Comparison of ENCODE assay signal across 8 mouse cellular contexts in genomic region chr1:138618012-138618354, GRCm38 (mm10). TPM values are rescaled to one million over a fixed set of nuclear protein-coding genes. Genes with fewer than 3 reads are reported as not detected.
A peak's percentile ranks its signal among the peaks of the same experiment; 100 is the strongest.
DNase-seq lines count a peak whose midpoint lies in the region; ATAC-seq and TF ChIP-seq lines count a peak whose summit lies in the region.

No protein-coding gene starts in this region.

- no peaks in the 10 kb centered on the region for H3K9me3 ChIP-seq in embryonic facial prominence, embryonic 15.5 days (replicated peaks)
- no peaks in the 10 kb centered on the region for H3K9me3 ChIP-seq in kidney, embryonic 14.5 days (ENCODE audit: control insufficient read depth, low read length)
- H3K9me3 ChIP-seq in limb, embryonic 14.5 days (ENCODE audit: control insufficient read depth, low read length): no peaks in the 10 kb centered on the region
- no peaks in the 10 kb centered on the region for H3K9me3 ChIP-seq in midbrain, embryonic 16.5 days (replicated peaks; ENCODE audit: control insufficient read depth, low read length, poor library complexity, severe bottlenecking)

- WGBS in embryonic facial prominence, embryonic 15.5 days: under 1% methylated on average over 11 of the region's 11 CpGs
- 3% methylated on average over 11 of the region's 11 CpGs for WGBS in kidney, embryonic 14.5 days
- WGBS in limb, embryonic 14.5 days: under 1% methylated on average over 11 of the region's 11 CpGs
- 0% methylated on average over 11 of the region's 11 CpGs for WGBS in midbrain, embryonic 16.5 days
- 1% methylated on average over 11 of the region's 11 CpGs for WGBS in spleen, adult 2 months

- H3K36me3 ChIP-seq in embryonic facial prominence, embryonic 15.5 days: no peaks in the 10 kb centered on the region
- H3K36me3 ChIP-seq in kidney, embryonic 14.5 days (ENCODE audit: control insufficient read depth, insufficient read depth, low read length): no peaks in the 10 kb centered on the region
- no peaks in the 10 kb centered on the region for H3K36me3 ChIP-seq in limb, embryonic 14.5 days (ENCODE audit: control insufficient read depth, insufficient read depth, low read length)
- H3K36me3 ChIP-seq in midbrain, embryonic 16.5 days (ENCODE audit: control insufficient read depth, insufficient read depth, low read length): no peaks in the 10 kb centered on the region
- H3K36me3 ChIP-seq in spleen, adult 2 months (ENCODE audit: control insufficient read depth, insufficient read depth, low read length): no peaks in the 10 kb centered on the region; the same call in 1 of the 2 replicates

- no peaks in the 10 kb centered on the region for H3K27me3 ChIP-seq in embryonic facial prominence, embryonic 15.5 days
- H3K27me3 ChIP-seq in kidney, embryonic 14.5 days (ENCODE audit: control insufficient read depth, insufficient read depth, low read length): no peaks in the 10 kb centered on the region
- H3K27me3 ChIP-seq in limb, embryonic 14.5 days (ENCODE audit: control insufficient read depth, insufficient read depth, low read length): no peaks in the 10 kb centered on the region
- H3K27me3 ChIP-seq in midbrain, embryonic 16.5 days (ENCODE audit: control insufficient read depth, insufficient read depth, low read depth, low read length): no peaks in the 10 kb centered on the region
- H3K27me3 ChIP-seq in spleen, adult 2 months (ENCODE audit: control insufficient read depth, insufficient read depth, low read length): no peaks in the 10 kb centered on the region

- peaks cover 37% of the 10 kb centered on the region for H3K4me1 ChIP-seq in bone marrow macrophage, adult 2 months (ENCODE audit: control insufficient read depth, insufficient read depth, low read length)
- H3K4me1 ChIP-seq in embryonic facial prominence, embryonic 15.5 days: peaks cover 18% of the 10 kb centered on the region
- 0 out of 2 replicates have a peak, but pooled peaks cover 8% of the 10 kb centered on the region for H3K4me1 ChIP-seq in kidney, embryonic 14.5 days (ENCODE audit: control insufficient read depth, insufficient read depth, low read length)
- peaks cover 8% of the 10 kb centered on the region for H3K4me1 ChIP-seq in limb, embryonic 14.5 days (ENCODE audit: control insufficient read depth, insufficient read depth, low read length)
- peaks cover 15% of the 10 kb centered on the region for H3K4me1 ChIP-seq in midbrain, embryonic 16.5 days (ENCODE audit: control insufficient read depth, insufficient read depth, low read length)
- peaks cover 23% of the 10 kb centered on the region for H3K4me1 ChIP-seq in spleen, adult 2 months (ENCODE audit: control insufficient read depth, insufficient read depth, insufficient read length)

- TF ChIP-seq POLR2A in bone marrow macrophage, adult 2 months (IDR thresholded peaks at IDR 0.05; ENCODE audit: borderline replicate concordance, low read depth, low read length): no peak
- no peak for TF ChIP-seq POLR2A in limb, embryonic 14.5 days (IDR thresholded peaks at IDR 0.05; ENCODE audit: borderline replicate concordance, extremely low read depth, insufficient read depth, insufficient read length)
- peak; percentile 60; the same call in 1 of the 2 replicates for TF ChIP-seq POLR2A in spleen, adult 2 months (IDR thresholded peaks at IDR 0.05; ENCODE audit: low read depth, low read length)

- H3K9ac ChIP-seq in embryonic facial prominence, embryonic 15.5 days: peak overlapping the region; percentile 16
- peak overlapping the region; percentile 60 for H3K9ac ChIP-seq in kidney, embryonic 14.5 days (ENCODE audit: low read depth, low read length)
- H3K9ac ChIP-seq in limb, embryonic 14.5 days (ENCODE audit: low read depth, low read length, severe bottlenecking): peak overlapping the region; percentile 43
- peak overlapping the region; percentile 57 for H3K9ac ChIP-seq in midbrain, embryonic 16.5 days (ENCODE audit: low read depth, low read length)

- peak; percentile 80 to 82 for DNase-seq in B cell, adult 2 months
- peak; percentile 91 to 92 for DNase-seq in heart, adult 9 months (ENCODE audit: low spot score in 2 of 2)
- DNase-seq in limb, embryonic 14.5 days (ENCODE audit: low spot score): peak; percentile 84
- DNase-seq in spleen, adult 2 months (ENCODE audit: low read depth in 1 of 2, low spot score in 2 of 2): peak; percentile 50 to 89

- peak; percentile 88 for ATAC-seq in embryonic facial prominence, embryonic 15.5 days (ENCODE audit: insufficient number of reproducible peaks, low FRiP score, low TSS enrichment, low read depth)
- ATAC-seq in kidney, embryonic 14.5 days (ENCODE audit: low FRiP score, low TSS enrichment): peak; percentile 91
- peak; percentile 78 for ATAC-seq in limb, embryonic 14.5 days (ENCODE audit: low FRiP score, low read depth)
- peak; percentile 86 for ATAC-seq in midbrain, embryonic 16.5 days

- peak overlapping the region; percentile 76 for H3K4me3 ChIP-seq in bone marrow macrophage, adult 2 months (ENCODE audit: insufficient read depth, low read length)
- H3K4me3 ChIP-seq in embryonic facial prominence, embryonic 15.5 days (replicated peaks): peak overlapping the region; percentile 96
- H3K4me3 ChIP-seq in kidney, embryonic 14.5 days (ENCODE audit: low read length): peak overlapping the region; percentile 77
- peak overlapping the region; percentile 90 for H3K4me3 ChIP-seq in limb, embryonic 14.5 days (replicated peaks; ENCODE audit: low read length)
- H3K4me3 ChIP-seq in midbrain, embryonic 16.5 days (ENCODE audit: low read depth, low read length): peak overlapping the region; percentile 75
- H3K4me3 ChIP-seq in spleen, adult 2 months (ENCODE audit: extremely low read depth, insufficient read depth, insufficient read length): peak overlapping the region; percentile 59

- no peak for TF ChIP-seq CTCF in bone marrow macrophage, adult 2 months (IDR thresholded peaks at IDR 0.05; ENCODE audit: low read depth, low read length)
- TF ChIP-seq CTCF in spleen, adult 2 months (IDR thresholded peaks at IDR 0.05; ENCODE audit: extremely low read depth, insufficient read depth, insufficient read length, insufficient replicate concordance): no peak

- peak overlapping the region; percentile 77 for H3K4me2 ChIP-seq in embryonic facial prominence, embryonic 15.5 days (replicated peaks)
- peak overlapping the region; percentile 61 for H3K4me2 ChIP-seq in kidney, embryonic 14.5 days (replicated peaks; ENCODE audit: low read depth, low read length)
- peak overlapping the region; percentile 77 for H3K4me2 ChIP-seq in limb, embryonic 14.5 days (replicated peaks; ENCODE audit: low read depth, low read length, severe bottlenecking)
- peak overlapping the region; percentile 92 for H3K4me2 ChIP-seq in midbrain, embryonic 16.5 days (ENCODE audit: low read length)

- H3K27ac ChIP-seq in bone marrow macrophage, adult 2 months (ENCODE audit: insufficient read depth, low read depth, low read length): peak overlapping the region; percentile 88
- H3K27ac ChIP-seq in embryonic facial prominence, embryonic 15.5 days (replicated peaks): peak overlapping the region; percentile 99
- peak overlapping the region; percentile 97; the same call in 1 of the 2 replicates for H3K27ac ChIP-seq in kidney, embryonic 14.5 days (ENCODE audit: low read depth, low read length)
- H3K27ac ChIP-seq in limb, embryonic 14.5 days (replicated peaks; ENCODE audit: low read depth, low read length): peak overlapping the region; percentile 48
- H3K27ac ChIP-seq in midbrain, embryonic 16.5 days (ENCODE audit: low read length): peak overlapping the region; percentile 14
- peak overlapping the region; percentile 81 for H3K27ac ChIP-seq in spleen, adult 2 months (ENCODE audit: insufficient read depth, low read length)

RNA-seq across cellular contexts. Expression of gene Nek7, which starts 2.0 kb away (rescaled TPM):
- 78.1 and 79.1 TPM in 2 replicates for polyA plus RNA-seq in bone marrow macrophage, adult 2 months (2012; ENCODE audit: insufficient read depth, insufficient read length, missing spikeins)
- polyA plus RNA-seq in embryonic facial prominence, embryonic 15.5 days (2015; fragmentation: Nextera tagmentation; extraction: Ambion mirVana): 39.4 and 40.3 TPM in 2 replicates
- polyA plus RNA-seq in kidney, embryonic 14.5 days (2014; fragmentation: Nextera tagmentation; extraction: Ambion mirVana): 25.6 and 46.4 TPM in 2 replicates
- polyA plus RNA-seq in limb, embryonic 14.5 days (2012; rRNA removed): 13.0 and 14.2 TPM in 2 replicates
- 32.4 and 37.7 TPM in 2 replicates for polyA plus RNA-seq in limb, embryonic 14.5 days (2014; fragmentation: Nextera tagmentation; extraction: Ambion mirVana)
- polyA plus RNA-seq in midbrain, embryonic 16.5 days (2015; fragmentation: Nextera tagmentation; extraction: Ambion mirVana): 21.5 and 25.0 TPM in 2 replicates
- polyA plus RNA-seq in spleen, adult 2 months (2012; rRNA removed): 6.5 and 9.2 TPM in 2 replicates

Comparison
In these comparisons a context has a peak if more than half of its experiments do, and no peak if none do; other contexts are left out.
1. Peak in every context shown above with its lines: DNase-seq, ATAC-seq, H3K4me3 ChIP-seq and H3K27ac ChIP-seq.
2. H3K27ac ChIP-seq: peak in every context shown above with its lines; median percentile 99 in embryonic facial prominence, embryonic 15.5 days; 97 in kidney, embryonic 14.5 days; 88 in bone marrow macrophage, adult 2 months; 81 in spleen, adult 2 months; 48 in limb, embryonic 14.5 days; 14 in midbrain, embryonic 16.5 days.